Mouse (Mus musculus): ENCODE measurements around the gene Slc36a4.

Slc36a4 gene

DNA sequence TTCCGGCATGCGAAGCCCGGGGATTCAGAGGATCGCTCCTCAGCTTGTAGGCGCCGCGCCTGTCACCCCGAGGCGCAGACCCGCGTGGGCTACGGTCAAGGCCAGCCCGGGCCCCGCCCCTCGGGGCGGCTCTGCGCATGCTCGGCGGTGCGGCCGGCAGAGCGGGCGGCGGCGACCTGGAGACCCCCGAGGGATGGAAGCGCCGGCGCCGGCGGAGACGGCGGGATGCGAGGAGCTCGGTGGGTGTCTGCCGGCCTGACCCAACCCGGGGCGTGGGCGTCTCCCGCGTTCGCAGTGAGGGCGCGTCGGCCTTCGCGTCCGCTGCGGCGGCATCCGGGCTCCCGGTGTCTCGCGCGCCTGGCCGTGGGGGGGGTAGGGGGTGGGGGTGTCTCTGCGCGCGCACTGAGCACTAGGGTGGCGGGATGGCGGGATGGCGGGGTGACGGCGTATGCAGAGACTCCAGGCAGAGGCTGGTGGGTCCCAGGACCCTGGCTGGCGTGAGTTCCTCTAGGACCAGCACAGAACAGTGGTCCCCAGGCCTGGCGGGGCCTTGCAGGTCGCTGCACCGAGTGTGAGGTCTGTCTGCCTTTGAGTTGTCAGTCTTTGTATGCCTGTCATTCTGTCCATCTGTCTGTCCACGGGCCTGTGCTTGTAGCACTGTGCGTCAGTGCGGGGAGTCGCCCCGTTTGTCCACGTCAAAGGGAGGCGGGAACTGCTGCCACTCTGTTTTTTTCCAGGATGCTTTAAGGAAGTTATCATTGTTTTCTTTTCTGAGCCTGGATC, at the start of gene Slc36a4:
Slc36a4 (plus strand) TSS at position 140 of the 783 bp plus-strand sequence.
- DNase-seq (ENCODE audit: low spot score): peak; percentile 75

DNA sequence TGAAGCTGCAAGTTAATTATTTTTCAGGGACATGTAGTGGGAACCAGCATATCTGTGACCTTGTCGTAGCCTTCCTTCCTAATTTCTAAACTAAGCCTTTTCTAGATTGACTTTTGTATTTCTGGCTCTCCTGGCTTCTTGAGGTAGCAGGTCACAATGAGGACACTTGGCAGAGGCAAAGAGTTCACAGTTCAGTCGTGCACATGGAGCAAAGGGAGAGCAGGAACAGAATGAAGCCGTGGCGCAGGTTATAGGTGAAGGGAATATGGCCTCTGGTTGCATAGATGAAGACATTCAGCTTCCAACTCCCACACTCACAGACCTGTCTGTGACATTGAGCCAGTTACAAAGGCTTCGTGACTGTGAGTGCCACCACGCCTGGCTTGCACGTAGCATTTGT, 44.9 kb upstream of the Slc36a4 start:
- no peak for DNase-seq (ENCODE audit: low spot score)

DNA sequence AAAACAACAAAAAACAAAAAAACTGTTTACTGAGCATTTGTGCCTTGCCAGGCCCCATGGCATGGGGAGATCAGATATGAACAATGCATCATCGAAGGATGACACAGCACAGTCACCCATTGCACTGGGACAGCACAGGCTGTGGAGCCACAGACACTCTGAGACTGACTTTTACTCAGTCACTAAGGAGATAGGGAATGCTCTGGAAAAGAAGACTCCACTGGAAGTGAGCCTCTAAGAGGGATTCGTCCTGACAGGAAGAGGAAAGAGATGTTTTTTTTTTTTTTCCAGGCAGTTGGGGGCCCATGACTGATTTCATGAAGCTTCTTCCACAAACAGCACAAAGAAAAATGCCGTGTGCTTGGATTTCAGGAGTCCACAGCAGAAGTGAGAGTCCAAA, 40.1 kb upstream of the Slc36a4 start:
- no peak for DNase-seq (ENCODE audit: low spot score)

DNA sequence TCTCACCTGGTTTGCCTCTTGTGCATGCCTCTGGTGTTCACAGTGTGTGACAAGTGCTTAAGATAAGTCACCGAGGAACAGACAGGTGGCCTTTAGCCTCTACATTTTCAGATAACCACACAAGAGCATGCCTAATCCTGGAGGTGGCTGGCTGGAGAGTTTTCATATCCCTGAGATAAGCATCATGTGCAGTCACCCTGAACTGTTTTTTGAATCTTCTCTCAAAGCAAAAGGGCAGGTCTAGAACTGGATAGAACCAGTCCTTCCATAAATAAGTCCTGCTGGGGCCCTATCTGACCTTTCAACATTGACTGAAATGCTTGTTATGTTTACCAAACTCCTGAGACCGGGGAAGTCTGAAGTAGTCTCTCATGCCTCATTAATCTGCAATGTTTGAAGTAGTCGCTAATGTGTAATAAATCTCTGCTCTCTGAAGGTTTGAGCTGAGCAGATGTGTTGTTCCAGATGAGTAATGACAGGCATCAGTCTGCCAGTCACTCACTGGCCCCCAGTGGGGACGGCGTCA, 39.5 kb upstream of the Slc36a4 start:
- no peak for DNase-seq (ENCODE audit: low spot score)

DNA sequence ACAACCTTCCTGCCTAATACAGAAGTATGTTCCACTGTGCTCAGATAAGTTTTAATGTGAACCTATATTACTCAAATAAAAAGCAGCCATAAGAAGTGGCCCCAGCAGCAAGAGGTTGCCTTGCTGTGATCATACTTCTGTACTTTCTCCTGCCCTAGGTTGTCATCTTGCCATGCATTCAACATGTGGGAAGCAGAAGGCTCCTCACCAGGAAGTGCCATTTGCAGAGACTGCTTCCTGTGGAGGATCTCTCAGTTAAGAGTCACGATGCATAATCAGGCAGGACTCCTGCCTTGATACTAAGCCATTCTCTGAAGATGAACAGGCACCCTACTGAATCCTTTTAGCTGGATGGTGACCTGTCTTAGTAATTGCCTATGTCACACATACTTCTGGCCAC, 37.3 kb upstream of the Slc36a4 start:
- no peak for DNase-seq (ENCODE audit: low spot score)

DNA sequence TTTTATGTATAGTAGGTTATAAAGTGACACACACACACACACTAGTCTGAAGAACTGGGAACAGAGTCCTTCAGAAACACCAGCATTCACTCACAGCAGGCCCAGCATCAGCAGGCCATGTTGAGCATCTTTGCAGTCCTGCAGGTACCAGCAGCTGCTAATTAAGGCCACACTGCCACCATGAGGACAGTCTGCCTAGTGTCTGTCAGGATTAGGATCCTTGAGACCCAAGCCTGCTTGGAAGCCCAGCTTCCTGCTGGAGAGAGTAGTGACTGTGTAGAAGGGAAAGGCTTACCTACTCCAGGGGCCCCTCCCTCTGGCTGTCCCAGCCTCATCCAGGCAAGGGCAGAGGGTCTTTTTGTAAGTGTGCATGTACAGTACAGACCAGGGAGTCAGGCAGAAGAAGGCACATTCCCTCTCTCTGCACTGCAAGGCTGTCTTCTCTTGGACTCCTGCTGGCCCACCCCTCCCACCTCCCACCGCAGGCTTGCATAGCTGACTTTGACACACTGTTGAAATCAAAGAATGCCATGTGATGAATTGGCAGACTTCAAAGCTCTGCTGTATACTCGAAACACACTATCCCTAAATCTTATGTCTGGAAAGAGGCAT, 27.6 kb upstream of the Slc36a4 start:
- DNase-seq (ENCODE audit: low spot score): peak; percentile 80

DNA sequence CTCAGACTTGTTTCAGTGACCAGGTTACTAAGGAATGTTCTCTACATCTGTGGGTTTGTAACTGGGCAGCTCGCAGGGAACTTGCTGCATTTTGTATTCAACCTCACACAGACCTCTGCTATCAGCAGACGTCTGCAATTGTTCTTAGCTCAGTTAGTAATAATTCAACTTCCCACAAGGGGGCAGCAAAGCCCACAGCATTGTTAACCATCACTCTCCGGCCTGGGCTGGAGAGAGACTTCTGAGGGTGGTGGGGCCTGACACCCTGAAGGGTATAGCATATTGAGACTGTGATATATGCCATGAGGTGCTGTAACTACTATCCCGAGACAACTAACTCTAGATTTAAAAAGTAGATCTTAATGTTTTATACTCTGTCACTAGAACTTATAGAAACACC, 24.3 kb upstream of the Slc36a4 start:
- DNase-seq (ENCODE audit: low spot score): peak; percentile 77

DNA sequence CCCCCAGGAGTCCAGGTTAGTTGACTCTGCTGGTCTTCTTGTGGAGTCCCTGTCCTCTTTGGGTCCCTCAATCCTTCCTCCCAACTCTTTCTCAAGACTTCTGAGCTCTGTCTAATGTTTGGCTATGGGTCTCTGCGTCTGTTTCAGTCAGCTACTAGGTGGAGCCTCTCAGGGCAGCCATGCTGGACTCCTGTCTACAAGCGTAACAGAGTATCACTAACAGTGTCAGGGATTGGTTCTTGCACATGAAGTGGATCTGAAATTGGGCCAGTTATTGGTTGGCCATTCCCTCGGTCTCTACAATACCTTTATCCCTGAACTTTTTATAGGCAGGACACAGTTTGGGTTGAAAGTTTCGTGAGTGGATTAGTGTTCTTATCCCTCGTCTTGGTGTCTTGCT, 22.2 kb upstream of the Slc36a4 start:
- no peak for DNase-seq (ENCODE audit: low spot score)

DNA sequence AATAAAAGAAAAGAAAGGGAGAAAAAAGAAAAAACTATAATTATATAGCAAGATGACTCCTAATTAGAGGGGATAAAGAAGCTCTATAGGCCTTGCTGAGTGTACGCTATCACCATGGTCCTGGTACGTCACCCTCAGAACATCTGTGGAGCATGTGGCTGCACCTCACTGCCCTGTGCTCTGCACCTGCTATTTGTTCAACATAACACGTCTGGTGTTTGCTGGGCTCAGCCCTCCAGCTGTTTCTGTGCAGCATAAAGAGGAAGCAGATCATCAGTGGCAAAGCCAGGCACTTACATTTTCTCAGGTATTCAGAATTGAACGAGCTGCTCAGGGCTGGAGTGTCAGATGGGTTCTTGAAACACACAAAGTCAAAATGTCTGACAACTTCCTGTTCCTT, 15.7 kb upstream of the Slc36a4 start:
- DNase-seq (ENCODE audit: low spot score): no peak

DNA sequence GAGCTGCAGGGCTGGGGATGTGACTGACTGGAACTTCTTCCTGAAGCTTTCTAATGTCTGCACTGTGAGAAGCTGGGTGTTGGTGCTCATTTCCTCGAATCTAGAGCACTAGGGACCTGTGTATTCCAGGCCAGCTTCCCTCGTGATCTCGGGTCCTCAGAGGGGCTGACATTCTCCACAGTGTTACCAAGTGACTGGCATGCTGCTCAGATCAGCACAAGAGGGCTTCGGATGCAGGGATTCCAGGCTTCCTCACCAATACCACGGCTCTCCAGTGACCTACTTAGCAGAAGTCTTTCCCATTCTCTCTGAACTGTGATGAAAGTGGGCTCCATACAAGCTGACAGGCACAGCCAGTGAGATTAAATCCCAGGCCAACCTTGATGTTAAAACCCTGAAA, 14.5 kb upstream of the Slc36a4 start:
- no peak for DNase-seq (ENCODE audit: low spot score)

DNA sequence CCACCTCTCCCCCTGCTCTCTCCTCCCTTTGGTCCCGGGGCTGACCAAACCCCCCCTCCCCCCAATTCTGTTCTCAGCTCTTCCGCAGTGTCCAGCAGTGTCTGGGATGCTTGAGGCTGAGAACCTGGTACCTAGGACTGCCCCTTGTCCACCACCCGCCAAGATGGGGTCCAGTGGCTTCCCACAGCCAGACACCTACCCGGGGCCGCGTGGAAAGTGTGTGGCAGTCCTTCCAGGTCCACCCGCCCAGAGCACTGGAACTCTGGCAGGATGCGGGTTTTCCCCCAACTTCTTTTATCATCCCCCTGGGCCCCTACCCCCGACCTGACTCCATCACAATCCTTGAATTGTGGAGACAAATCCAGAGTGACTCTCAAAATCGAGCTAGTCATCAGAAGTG, 3.8 kb upstream of the Slc36a4 start:
- no peak for DNase-seq (ENCODE audit: low spot score)

DNA sequence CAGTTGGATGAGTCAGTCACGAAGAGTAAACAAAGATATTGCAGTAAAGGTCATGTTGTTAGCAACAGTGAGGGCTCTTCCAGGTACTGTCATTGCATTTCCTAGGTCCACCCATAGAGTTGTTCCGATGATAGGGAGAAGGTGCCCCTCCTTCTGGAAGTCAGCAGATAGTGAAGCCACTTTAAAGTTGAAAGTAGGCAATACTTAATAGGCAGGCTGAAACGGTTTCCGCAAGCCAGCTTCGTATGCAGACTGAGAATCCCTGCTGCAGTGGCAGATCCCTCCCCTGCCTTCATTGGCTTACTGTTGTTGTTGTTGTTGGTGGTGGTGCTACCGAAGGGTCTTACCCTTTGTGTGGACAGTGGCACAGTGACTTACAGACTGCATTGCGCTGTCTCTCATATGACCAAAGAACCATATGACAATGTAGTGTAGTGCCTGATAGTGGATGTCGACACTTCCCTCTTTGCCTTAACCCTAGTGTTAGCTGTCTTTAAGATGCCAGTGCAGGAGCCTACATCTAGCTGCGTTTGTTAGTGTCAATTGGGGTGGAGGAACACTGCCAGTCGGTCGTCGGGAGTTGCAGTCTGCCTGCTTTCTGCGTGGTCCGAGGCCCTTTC, 449 bp upstream of the Slc36a4 start:
- DNase-seq (ENCODE audit: low spot score): no peak

DNA sequence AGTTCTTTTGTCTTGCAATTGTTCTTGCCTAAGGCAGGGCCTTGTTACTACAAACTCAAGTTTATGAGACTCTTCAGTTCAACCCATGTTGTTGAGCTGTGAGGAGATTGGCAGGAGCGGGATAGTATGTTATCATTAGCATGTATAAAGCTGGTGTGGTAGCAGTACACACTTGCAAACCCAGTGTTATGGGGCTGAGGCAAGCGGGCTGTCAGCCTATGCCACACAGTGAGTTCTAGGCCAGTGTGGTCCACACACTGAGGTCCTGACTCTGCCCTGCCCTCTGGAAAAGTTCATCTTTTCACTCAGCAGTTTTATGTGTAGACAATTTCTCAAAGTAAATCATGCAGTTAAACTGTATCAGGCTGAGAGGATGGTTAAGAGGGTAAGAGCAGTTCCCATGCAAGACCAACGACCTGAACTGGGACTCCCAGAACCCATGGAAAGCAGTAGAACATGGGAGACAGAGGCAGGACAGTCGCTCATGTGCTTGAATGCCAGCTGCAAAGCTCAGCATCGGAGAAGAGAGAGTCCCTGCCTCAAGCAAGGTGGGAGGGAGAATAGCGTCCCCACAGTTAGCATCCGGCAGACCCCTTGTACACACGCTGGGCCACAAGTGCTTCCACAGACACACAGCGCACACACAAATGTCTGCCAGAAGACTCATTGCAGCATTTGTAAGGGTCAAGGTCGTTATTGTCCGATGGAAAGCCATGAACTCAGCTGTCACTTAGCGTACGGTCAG, 1.5 kb downstream of the Slc36a4 start:
- no peak for DNase-seq (ENCODE audit: low spot score)

DNA sequence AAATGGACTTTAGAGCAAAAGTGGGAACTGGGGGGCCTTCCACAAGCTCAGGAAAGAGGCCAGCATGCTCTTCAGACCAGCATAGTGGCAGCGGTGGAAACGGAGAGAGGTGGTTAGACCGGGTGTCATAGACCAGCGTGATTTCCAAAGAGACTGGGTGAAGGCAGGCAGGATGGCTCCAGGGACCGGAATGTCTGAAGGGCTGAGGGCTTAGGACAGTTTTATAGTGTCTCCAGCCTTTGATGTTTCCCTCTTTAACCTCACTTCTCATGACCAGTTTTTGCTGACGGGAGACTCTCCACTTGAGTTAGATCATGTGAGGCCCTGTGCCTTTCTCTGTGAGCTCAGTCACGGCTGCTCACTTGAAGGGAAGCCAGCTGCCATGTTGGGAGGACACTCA, 2.1 kb downstream of the Slc36a4 start:
- no peak for DNase-seq (ENCODE audit: low spot score)

DNA sequence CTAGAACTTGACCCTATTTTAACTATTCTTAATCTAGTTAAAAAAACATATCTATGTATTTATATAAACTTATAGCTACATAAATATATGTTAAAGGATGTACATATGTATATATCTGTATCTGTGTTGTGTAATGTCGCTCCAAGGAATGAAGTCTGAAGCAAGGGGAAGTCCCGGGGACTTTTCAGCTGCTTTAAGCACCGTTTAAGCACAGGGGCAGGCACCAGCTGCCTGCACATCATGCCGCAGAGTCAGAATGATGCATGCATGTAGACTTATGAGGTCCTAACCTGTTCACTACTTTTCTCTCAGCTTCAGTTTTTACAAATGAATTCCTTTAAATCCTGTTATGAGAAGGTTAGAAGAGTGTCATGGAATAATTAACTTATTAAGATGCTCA, 5.3 kb downstream of the Slc36a4 start:
- no peak for DNase-seq (ENCODE audit: low spot score)

DNA sequence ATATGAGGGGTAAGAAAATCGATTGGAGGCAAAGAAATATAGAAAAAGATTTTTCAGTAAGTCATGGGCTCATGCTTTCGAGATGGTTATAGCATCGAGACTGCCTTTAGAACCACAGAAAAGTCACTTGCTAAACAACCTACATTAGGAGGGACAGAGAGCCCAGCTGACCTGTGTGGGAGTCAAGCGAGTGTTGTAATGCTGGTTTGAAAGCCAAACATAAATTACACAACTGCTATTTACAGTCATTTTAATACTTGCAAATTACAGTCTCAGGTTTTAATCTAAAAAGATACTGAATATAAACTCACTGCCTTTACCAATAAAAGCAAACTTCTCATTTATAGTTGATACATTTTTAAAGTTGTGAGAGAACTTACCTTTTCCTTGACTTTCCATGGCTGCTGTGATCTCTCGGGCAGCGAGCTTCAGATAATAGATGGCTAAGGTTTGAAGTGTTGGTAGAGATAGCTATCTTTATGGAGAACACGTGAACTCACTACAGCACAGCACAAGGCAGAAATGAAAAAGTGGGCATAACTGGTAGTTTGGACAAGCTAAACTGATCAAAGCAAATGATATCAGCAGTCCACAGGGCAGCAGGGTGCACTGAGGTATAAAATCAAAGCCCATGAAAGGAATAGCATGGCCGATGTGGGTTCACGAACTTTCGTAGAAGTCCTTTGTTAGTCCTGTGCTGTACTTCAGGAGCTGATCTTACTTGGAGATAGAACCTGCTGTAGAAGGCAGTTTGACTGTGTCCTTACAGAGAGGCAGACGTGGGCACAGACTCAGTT, 5.9 kb downstream of the Slc36a4 start:
- DNase-seq (ENCODE audit: low spot score): no peak

DNA sequence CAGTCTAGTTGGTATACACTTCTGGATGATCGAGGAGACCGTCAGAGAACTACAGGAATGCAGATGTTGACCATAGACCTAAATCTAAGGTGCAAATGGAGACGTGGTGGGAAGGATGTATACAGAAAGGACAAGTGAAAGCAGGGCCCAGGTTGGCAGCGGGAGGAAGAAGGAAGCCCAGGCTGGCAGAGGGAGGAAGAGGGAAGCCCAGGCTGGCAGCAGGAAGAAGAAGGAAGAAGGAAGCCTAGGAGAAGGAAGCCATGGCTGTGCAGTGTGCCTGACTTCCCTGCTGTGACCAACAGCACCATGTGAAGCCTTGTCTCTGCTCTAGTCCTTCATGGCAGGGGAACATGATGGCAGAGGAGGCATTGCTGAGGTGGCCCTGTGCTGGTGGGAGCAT, 7.8 kb downstream of the Slc36a4 start:
- no peak for DNase-seq (ENCODE audit: low spot score)

DNA sequence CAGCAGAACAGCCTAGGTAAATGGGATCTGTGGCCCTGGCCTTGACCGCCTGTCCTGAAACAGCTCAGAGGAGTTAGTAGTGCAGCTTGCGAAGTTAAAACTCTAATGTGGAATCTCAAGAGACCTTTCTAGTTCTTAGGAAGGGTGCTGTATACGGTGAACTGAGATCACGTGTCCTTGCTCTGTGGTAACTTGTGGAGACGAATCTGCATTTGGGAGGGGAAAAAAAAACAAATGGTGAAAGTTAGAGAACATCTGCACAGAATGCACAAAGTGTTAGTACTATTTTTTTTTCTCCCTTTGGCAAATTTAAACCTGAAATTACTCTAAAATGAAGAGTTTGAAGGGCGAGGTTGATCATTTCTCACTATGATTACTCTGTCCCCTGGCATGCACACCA, 8.8 kb downstream of the Slc36a4 start:
- DNase-seq (ENCODE audit: low spot score): no peak

DNA sequence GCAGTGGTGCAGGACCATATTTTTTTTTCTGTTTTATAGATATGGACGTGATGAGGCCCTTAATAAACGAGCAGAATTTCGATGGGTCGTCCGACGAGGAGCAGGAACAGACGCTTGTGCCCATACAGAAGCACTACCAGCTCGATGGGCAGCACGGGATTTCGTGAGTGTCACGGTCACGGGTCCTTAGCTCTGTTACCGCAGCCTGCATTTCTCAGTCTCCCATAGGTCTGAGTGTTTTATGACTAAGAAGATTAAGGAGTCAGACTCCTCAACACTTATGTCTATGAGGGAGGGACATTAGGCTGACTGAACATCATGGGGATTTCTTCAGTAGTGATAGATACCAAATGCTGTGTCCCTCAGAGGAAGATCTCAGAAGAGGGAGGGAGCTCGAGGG, 10.1 kb downstream of the Slc36a4 start:
- no peak for DNase-seq (ENCODE audit: low spot score)

DNA sequence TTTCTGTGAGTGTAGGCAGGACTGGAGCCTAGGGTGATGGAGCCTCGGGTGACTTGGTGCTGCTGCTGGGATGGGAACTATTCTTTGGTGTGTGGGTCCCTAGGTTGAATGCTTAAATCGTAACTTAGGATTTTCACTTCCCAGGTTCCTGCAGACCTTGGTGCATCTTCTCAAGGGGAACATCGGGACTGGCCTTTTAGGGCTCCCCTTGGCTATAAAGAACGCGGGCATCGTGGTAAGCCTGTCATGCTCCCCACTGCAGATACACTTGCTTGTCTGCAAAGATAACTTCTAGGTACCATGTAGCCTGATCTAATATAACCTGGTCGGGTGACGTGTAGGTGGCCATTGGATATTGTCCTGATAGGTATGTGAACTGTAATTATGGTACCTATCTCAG, 11.0 kb downstream of the Slc36a4 start:
- no peak for DNase-seq (ENCODE audit: low spot score)

DNA sequence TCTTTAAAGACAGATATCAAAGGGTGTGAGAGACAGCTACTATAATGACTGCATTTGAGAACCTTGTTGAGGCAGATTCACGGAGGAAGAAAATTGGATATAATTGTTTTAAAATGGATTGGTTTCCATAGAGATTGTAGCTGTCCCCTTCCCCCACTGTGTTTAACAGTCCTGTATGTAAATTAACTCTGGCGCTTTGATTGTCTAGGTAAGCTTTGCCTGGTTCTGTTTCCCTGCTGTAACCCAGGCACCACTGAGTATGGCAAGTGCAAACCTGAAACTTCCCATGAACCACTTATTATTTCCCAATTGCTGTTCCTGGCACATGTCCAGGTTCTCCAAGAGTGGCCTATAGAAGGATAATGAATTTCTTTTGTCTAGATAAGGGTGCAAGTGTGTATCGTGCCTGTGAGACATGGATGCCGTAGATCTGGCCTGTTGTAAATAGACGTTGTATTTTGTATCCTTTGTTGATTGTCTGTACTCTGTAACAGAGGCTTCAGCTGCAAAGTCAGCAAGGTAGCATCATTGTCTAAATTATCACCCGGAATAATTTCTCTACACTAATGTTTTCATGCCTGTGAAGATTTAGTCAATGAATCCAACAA, 11.8 kb downstream of the Slc36a4 start:
- no peak for DNase-seq (ENCODE audit: low spot score)

All from layer of hippocampus, adult 11-12 months (tissue).